Mouse (Mus musculus): ENCODE measurements at regions not wholly inside any gene's neighbourhood (a gene's known extent, or its start where the extent isn't known, plus 50 kb on each side); places are given as distances from the start of the nearest gene placed in this dataset.

GRCm38 (mm10) chr19:55985518-55985917 is 243.9 kb downstream of the Tcf7l2 start:
- peak in 1 of 2 experiments; percentile 5 for DNase-seq

GRCm38 (mm10) chr19:55991791-55992726 is 250.4 kb downstream of the Tcf7l2 start:
- DNase-seq: no peak

- no peak for DNase-seq
These were observed 251.1 kb downstream of the Tcf7l2 start for GRCm38 (mm10) chr19:55992727-55993066.

GRCm38 (mm10) chr19:55995721-55996120 is 254.1 kb downstream of the Tcf7l2 start:
- DNase-seq: no peak

DNA sequence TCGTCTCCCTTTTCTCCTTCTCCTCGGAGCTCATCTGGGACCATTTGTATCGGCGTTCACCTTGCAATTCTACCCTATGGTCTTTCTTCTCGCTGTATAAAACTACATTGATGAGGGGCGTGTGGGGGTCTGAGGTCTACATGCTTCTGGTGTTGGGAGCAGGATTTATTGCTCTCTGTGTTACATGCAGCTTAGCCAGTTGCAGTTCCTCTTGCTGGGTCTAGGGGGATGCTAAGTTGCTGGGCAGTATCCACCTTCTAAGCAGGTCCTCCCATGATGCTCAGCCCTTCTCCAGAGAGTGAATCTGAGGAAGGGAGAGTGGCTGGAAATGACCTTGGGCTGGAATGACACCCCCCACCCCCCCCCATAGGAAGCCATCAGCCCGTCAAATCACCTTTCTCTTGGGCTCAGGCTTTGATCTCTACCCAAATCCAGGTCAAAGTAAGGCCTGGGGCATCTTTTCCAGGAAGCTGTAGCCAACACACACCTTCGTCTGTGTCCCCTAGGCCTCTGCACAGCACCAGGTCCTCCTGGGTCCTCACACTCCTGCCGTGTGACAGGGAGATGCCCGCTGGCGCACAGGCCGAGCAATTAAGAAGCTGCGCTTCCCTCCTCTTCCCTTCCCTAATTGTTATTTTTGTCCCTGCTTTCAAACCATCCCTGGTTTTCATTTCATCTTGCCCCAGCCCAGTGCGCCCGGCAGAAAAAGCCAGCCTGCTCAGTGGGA is 257.0 kb downstream of the Tcf7l2 start:
- DNase-seq: no peak

- no peak for DNase-seq
These were observed 257.8 kb downstream of the Tcf7l2 start for GRCm38 (mm10) chr19:55999409-55999808.

- no peak for DNase-seq
These were observed 259.8 kb downstream of the Tcf7l2 start for GRCm38 (mm10) chr19:56001428-56001827.

- no peak for DNase-seq
These were observed 264.3 kb downstream of the Tcf7l2 start for GRCm38 (mm10) chr19:56005886-56006285.

DNA sequence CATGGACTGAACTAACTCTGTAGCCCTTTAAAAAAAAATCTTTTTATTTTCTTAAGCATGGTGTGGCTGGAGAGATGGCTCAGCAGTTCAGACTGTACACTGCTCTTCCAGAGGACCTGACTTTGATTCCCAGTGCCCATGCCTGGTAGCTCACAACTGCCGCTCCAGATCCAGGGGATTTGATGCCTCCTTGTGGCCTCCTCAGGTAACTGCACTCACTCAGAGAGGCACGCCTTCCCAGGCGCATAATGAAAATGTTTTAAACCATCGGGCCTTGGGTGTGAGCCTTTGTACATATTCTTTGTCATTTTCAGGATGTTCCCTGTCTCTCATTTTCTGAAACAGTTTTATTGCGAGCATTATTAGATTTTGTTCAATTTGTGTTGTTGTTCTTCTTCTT is 265.8 kb downstream of the Tcf7l2 start:
- DNase-seq: no peak

GRCm38 (mm10) chr19:56010766-56011165 is 269.1 kb downstream of the Tcf7l2 start:
- no peak for DNase-seq

GRCm38 (mm10) chr19:56011292-56011691 is 269.7 kb downstream of the Tcf7l2 start:
- no peak for DNase-seq

- no peak for DNase-seq
These were observed 270.2 kb upstream of the Habp2 start for GRCm38 (mm10) chr19:56016548-56017346.

GRCm38 (mm10) chr19:56017524-56017923 is 269.4 kb upstream of the Habp2 start:
- no peak for DNase-seq

GRCm38 (mm10) chr19:56019143-56019542 is 267.8 kb upstream of the Habp2 start:
- DNase-seq: no peak

DNA sequence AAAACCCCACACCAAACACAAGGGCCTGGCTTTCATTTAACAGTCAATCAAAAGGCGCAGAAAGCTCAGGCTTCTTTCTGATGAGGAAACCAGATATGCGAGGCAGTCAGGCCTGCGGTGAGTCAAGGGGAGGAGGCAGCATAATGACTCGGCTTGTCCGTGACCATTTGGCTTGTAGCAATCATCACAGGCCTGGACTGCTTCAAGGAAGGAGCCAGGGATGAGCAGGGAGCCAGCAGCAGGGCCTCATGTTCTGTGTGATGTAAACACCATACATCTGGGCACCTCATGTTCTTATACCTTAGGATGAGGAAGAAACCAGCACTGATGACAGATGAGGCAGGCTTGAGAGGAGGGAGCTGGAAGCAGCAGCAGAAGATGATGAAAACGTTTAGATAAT is 264.6 kb upstream of the Habp2 start:
- no peak for DNase-seq

GRCm38 (mm10) chr19:56024599-56024998 is 262.3 kb upstream of the Habp2 start:
- no peak for DNase-seq

DNA sequence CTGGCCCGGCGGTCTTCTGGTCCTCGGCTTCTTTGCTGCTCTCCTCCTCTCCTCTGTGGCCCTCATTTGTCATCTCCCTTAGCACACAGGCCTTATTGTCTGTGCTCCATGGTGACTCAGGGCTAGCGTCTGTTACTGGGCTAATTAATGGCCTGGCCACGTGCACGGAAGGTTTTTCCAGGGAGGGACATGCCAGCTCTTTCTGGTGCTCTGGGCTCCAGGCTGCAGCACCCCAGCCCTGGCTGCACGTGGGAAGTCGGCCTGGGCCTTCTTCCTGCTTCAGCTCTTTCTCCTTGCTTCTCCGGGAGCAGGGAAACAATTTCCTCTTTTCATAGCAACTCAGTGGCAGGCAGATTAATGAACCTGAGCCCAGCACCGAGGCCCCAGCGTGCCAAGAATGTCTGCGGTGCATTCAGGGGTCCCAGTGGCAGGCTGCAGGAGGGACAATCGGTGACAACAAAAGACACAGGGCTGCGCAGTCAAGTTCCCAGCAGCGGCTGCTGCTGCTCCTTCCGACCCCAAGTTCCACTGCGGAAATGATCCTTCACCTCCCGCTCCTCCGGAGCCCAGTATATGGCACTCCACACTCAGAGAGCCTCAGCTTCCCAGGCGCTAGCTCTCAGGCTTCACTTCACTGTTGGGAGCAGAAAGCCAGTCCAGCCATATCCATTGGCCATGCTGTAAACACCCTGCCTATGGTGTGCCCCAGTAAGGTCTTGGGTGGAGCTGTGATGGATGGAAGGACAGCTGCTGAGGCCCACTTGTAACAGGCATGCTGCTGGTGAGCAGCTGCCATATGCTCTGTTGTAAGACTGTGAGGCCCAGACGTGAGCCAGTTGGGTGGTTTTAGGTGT is 257.3 kb upstream of the Habp2 start:
- peak; percentile 16 to 27 for DNase-seq

DNA sequence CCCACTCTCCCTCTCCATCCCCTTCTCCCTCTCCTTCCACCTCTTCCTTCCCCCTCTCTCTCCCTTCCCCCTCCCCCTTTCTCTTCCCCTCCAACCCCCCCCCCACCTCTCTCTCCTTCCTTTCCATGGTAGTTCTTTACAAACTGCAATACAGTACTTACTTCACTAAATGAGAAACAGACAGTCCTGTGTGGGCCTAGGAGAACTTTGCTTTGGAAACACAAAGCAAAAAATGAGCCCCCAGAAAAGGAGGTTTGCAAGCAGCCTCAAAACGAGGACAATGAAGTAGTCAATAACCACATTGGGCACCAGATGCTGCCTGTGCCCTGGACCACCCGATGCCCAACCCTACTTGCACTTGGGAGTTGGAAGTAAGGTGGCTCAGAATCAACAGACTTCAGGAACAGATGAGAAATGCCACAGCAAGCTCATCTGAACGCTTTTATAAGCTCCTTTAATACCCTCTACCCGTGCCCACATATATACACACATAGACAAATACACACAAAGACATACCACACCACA is 256.5 kb upstream of the Habp2 start:
- DNase-seq: no peak

GRCm38 (mm10) chr19:56034552-56034951 is 252.4 kb upstream of the Habp2 start:
- no peak for DNase-seq

- no peak for DNase-seq
These were observed 249.4 kb upstream of the Habp2 start for GRCm38 (mm10) chr19:56037584-56037983.

GRCm38 (mm10) chr19:56039091-56040004 is 247.6 kb upstream of the Habp2 start:
- DNase-seq: no peak
